Mouse (Mus musculus) liver, postnatal 0 days (tissue): ENCODE measurements around the gene Kalrn.

ENCODE experiments used
- CTCF ChIP-seq: sonication (generic); IDR thresholded peaks from 2 replicates; pipeline ENCODE4 v1.5.1; 2016; ENCODE audit warnings: antibody characterized with exemption, low read depth
- EP300 ChIP-seq: IDR thresholded peaks from 2 replicates; pipeline ENCODE4 v1.6.1; 2016; ENCODE audit warnings: antibody characterized with exemption, low read depth, mild to moderate bottlenecking

DNA sequence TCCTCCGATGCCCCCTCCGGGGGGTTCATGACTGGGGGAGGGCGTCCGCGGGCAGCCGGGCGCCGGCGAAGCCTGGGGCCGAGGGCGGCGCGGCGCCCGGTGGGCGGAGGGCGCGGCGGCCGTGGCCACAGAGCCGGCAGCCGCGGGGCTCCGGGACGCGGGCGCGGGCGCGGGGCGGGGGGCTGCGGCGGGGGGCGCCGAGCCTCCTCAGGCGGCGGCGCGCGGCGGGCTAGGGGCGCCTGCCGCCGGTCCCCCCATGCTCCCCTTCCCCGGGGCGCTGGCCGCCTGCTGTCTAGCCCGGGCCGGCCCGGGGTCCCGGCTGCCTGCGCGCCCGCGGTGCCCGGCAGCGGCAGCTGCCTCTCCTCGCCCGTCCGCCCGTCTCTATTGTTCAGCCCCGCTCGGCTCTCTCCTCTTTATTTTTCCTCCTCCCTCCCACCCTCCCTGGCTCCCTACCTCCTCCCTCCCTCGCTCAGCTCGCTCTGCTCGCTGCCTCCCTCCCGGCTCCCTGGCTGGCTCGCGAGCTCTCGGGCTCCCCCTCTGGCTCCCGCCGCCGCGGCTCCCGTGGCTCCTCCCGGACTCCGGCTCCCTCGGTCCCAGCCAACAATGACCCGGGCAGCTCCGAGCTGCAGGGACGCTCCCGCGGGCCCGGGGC is at the start of gene Kalrn:
- TF ChIP-seq CTCF, result peak; percentile 67
- TF ChIP-seq EP300, result no peak
